Mouse (Mus musculus) heart, embryonic 12.5 days (tissue): ENCODE measurements around the gene Psap. TPM values are rescaled to one million over a fixed set of nuclear protein-coding genes. Genes with fewer than 3 reads are reported as not detected.

Source experiments
- ATAC-seq: fragments of 200-750 bp; cut with Nextera tagmentation; 2 replicates; pipeline ENCODE4 v1.8.0; 2017; ENCODE audit warnings: moderate TSS enrichment, moderate library complexity; ENCODE audit not compliant: insufficient number of reproducible peaks, low FRiP score
- H3K27ac ChIP-seq: fragments of 300-500 bp; sonication (generic); 2 replicates; pipeline ENCODE4 v1.5.1; 2016; ENCODE audit warnings: mild to moderate bottlenecking, moderate library complexity; ENCODE audit not compliant: poor library complexity, severe bottlenecking
- H3K27me3 ChIP-seq: fragments of 300-500 bp; sonication (generic); replicated peaks from 2 replicates; pipeline ENCODE4 v1.6.1; 2016; ENCODE audit warnings: mild to moderate bottlenecking, moderate library complexity
- H3K36me3 ChIP-seq: fragments of 300-500 bp; sonication (generic); 2 replicates; pipeline ENCODE4 v1.6.1; 2016; ENCODE audit warnings: mild to moderate bottlenecking, moderate library complexity
- H3K4me1 ChIP-seq: fragments of 300-500 bp; sonication (generic); replicated peaks from 2 replicates; pipeline ENCODE4 v1.6.1; 2016; ENCODE audit warnings: mild to moderate bottlenecking
- H3K4me2 ChIP-seq: fragments of 300-500 bp; sonication (generic); 2 replicates; pipeline ENCODE4 v1.6.1; 2016; ENCODE audit warnings: mild to moderate bottlenecking, moderate library complexity
- H3K4me3 ChIP-seq: fragments of 300-500 bp; sonication (generic); 2 replicates; pipeline ENCODE4 v1.5.1; 2016; ENCODE audit warnings: mild to moderate bottlenecking
- H3K9ac ChIP-seq: fragments of 300-500 bp; sonication (generic); 2 replicates; pipeline ENCODE4 v1.6.1; 2016; ENCODE audit warnings: mild to moderate bottlenecking, moderate library complexity
- H3K9me3 ChIP-seq: fragments of 300-500 bp; sonication (generic); replicated peaks from 2 replicates; pipeline ENCODE4 v1.6.1; 2016; ENCODE audit warnings: mild to moderate bottlenecking, moderate library complexity
- WGBS: fragments of 180-500 bp; shearing (Covaris S2); methylation state at CpG from one replicate; pipeline ENCODE4 v1.1.7; 2016; 5-methylcytosine and 5-hydroxymethylcytosine counted together
- polyA plus RNA-seq: library from polyadenylated mRNA; unstranded; fragments of >200 nt; fragmentation: Nextera tagmentation; extraction: Ambion mirVana; gene quantifications from 2 replicates; pipeline ENCODE4 v1.2.1, GENCODE M21; 2016

Psap gene
- polyA plus RNA-seq, 1 experiment from 2014 or later, result 95.6 TPM

DNA sequence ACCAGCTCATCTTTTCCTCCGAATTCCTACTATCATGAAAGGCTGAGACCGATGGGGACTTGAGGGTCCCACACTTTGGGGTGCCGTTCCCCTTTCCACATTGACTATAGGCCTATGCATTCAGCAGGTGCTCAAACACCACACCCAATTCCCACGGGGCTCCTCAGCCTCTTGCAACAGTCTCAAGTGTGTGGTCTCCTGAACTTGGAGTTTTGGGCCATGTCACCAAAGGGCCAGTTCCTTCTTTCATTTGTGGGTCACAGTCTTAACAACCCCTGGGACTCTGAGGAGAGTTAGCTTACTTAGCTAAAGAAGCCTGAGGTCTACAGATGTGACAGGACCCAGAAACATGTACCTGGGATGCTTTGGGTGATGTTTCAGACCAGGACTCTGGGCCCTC lies 38.7 kb downstream of the Psap start:
- Histone ChIP-seq H3K4me1 (no peaks in the 10 kb centered on the region), H3K4me2 (no peak overlapping the region)
- ATAC-seq, result no peak

DNA sequence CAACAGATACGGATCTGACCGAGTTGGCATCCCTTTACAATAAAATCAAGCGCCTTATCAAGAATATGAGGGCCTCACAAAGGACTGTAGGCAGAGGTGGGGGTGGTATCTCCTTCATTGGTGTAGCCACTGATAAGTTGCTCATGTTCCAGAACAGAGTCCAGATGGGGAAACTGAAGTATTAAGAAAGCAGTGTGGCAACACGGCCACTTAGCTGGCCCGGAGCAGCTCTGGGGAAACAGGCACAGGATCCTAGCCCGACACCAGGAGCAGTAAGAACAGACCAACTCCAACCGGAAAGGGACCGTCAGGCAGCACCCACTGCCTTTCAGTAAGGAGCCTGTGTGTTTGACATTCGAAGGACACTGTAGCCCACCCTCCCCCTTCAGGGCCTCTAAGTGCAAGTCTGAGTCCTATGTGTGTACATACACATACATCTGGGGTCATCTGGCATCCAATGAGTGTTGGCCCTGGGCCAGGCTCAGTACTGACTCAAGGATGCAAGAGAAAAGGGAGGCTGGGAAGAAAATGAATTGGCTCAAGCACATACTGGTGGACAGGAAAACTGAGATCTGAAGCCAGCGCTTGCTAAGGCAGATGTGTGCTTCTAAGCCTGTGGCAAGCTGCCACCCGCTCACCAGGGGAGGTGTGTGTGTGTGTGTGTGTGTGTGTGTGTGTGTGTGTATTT lies 51.7 kb downstream of the Psap start:
- no peak overlapping the region for H3K27ac ChIP-seq
- no peak overlapping the region for H3K4me3 ChIP-seq
- 53% methylated on average over 11 of the region's 11 CpGs for WGBS
- H3K4me1 ChIP-seq, result peaks cover 16% of the 10 kb centered on the region
- no peaks in the 10 kb centered on the region; the same call in 1 of the 2 replicates for H3K27me3 ChIP-seq
- no peaks in the 10 kb centered on the region for H3K36me3 ChIP-seq
- no peak overlapping the region for H3K9ac ChIP-seq
- no peak overlapping the region for H3K4me2 ChIP-seq
- no peaks in the 10 kb centered on the region; the same call in 1 of the 2 replicates for H3K9me3 ChIP-seq
- ATAC-seq, result 0 out of 2 replicates have a peak, but pooled peaks have one; percentile 27

More for the DNA sequence above, 38.7 kb downstream of the Psap start:
- no peak overlapping the region for H3K27ac ChIP-seq
- no peak overlapping the region for H3K4me3 ChIP-seq
- no peak overlapping the region for H3K9ac ChIP-seq
- H3K27me3 ChIP-seq, result no peaks in the 10 kb centered on the region
- no peaks in the 10 kb centered on the region for H3K9me3 ChIP-seq
- no peaks in the 10 kb centered on the region for H3K36me3 ChIP-seq
- 88% methylated on average over 4 of the region's 4 CpGs for WGBS

DNA sequence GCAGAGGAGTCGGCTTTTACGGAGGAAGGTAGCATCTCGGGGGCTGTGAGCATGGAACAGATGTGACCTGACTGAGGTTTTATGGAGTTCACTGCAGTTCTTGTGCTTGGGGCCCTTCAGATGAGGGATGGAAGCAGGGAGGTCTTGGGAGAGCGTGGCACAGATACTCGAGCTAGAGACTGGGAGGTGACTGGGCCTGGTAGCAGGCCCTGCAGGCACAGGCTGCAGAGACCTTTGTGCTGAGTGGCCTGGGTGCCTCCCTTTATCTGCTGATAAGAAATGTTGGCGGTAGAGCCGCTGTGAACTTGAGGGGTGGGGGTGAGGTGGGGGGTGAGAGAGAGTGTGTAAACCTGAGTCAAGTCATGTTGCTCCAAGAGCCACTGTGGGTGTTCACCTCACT lies 57.2 kb downstream of the Psap start:
- Histone ChIP-seq H3K4me2 (no peak overlapping the region), H3K9me3 (no peaks in the 10 kb centered on the region; the same call in 1 of the 2 replicates), H3K4me3 (no peak overlapping the region), H3K4me1 (peaks cover 15% of the 10 kb centered on the region), H3K9ac (no peak overlapping the region), H3K36me3 (no peaks in the 10 kb centered on the region), H3K27ac (no peak overlapping the region), H3K27me3 (no peaks in the 10 kb centered on the region; the same call in 1 of the 2 replicates)
- no peak for ATAC-seq
- 40% methylated on average over 7 of the region's 7 CpGs for WGBS

DNA sequence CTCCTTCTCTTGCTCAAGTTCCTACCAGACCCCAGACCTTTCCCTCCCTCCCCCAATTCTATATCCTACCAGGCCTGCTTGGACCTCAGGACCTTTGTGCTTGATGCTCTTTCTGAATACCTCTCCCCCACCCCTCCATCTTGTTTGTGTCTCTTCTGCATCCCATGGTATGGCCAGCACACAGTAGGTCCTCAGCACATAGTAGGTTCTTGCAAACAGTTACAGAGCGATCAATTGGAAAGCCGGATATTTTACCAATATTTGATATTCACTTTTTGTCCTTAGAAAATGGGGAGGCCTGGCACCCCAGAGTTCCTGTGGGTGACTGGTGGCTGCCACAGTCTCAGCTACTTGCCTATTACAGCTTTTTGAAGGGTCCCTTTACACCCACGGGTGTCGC lies 57.6 kb downstream of the Psap start:
- no peak for ATAC-seq
- 90% methylated on average over 4 of the region's 4 CpGs for WGBS

DNA sequence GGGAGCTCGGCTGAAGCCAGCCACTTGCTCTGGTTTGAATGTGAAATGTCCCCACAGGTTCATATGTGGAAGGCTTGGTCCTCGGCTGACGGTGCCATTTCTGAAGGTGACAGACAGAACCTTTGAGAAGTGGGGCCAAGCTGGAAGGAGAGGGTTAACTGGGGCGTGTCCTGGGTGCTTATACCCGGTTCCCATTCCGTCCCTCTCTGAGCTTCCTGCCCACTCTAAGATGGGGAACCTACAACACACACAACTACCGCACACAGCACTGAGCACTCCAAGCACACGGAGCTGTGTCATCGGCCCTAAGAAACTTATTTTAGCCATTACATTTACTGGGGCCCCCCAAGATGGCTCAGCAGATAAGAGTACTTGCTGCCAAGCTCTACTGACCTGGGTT lies 64.1 kb downstream of the Psap start:
- Histone ChIP-seq H3K4me1 (peaks cover 14% of the 10 kb centered on the region), H3K4me2 (no peak overlapping the region), H3K27me3 (0 out of 2 replicates have a peak, but pooled peaks cover 5% of the 10 kb centered on the region), H3K9me3 (no peaks in the 10 kb centered on the region), H3K27ac (no peak overlapping the region), H3K9ac (no peak overlapping the region), H3K36me3 (no peaks in the 10 kb centered on the region), H3K4me3 (no peak overlapping the region)
- ATAC-seq, result no peak
- 65% methylated on average over 9 of the region's 9 CpGs for WGBS

More for the DNA sequence above, 57.6 kb downstream of the Psap start:
- no peak overlapping the region for H3K9ac ChIP-seq
- H3K27me3 ChIP-seq, result no peaks in the 10 kb centered on the region; the same call in 1 of the 2 replicates
- H3K9me3 ChIP-seq, result no peaks in the 10 kb centered on the region; the same call in 1 of the 2 replicates
- H3K36me3 ChIP-seq, result no peaks in the 10 kb centered on the region
- H3K4me2 ChIP-seq, result no peak overlapping the region
- H3K27ac ChIP-seq, result no peak overlapping the region
- H3K4me1 ChIP-seq, result peaks cover 11% of the 10 kb centered on the region
- no peak overlapping the region for H3K4me3 ChIP-seq

DNA sequence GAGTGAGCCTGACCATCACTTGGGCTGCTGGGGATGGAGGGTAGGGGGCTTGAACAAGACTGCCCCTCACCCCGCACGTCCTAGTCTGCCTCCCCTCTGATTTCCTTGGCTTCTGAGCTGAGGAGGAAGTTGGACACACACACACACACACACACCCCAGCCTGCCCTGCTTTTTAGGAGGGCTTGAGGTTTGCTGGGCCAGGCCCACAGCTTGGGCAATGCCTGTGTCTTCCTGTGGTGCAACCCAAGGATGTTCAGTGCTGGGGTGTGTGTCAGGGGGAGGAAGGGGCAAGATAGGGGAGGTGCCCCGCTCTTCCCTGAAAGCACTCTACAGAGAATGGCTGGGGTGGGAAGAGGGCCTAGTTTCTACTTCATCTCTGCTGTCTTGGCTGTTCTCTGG lies 66.7 kb downstream of the Psap start:
- ATAC-seq, result no peak
- Histone ChIP-seq H3K4me1 (peaks cover 39% of the 10 kb centered on the region), H3K9ac (no peak overlapping the region), H3K4me2 (no peak overlapping the region), H3K36me3 (no peaks in the 10 kb centered on the region), H3K27ac (0 out of 2 replicates have a peak overlapping the region, but pooled peaks have one; percentile 8), H3K4me3 (no peak overlapping the region), H3K9me3 (no peaks in the 10 kb centered on the region), H3K27me3 (0 out of 2 replicates have a peak, but pooled peaks cover 15% of the 10 kb centered on the region)
- 61% methylated on average over 3 of the region's 3 CpGs for WGBS

DNA sequence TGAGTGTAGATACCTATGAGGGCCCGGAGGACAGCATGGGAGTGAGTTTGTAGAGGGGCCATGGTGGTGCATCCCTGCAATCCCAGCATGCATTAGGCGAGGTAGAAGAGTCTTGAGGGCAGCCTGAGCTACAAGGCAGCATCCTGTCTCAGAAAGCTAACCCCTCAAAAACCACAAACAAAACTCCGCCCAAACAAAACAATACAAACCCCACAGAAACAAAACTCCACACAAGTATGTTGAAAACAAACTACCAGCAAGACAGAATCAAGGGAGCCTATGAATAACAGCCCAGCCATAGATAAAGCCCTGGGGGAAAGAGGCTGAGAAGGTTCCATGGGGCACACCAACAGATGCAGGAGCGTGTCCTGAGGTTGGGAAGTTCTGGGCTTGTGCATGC lies 68.6 kb downstream of the Psap start:
- Histone ChIP-seq H3K9ac (no peak overlapping the region), H3K27me3 (0 out of 2 replicates have a peak, but pooled peaks cover 15% of the 10 kb centered on the region), H3K27ac (no peak overlapping the region), H3K4me1 (peaks cover 50% of the 10 kb centered on the region), H3K9me3 (no peaks in the 10 kb centered on the region), H3K4me2 (peak overlapping the region; percentile 66), H3K36me3 (no peaks in the 10 kb centered on the region), H3K4me3 (0 out of 2 replicates have a peak overlapping the region, but pooled peaks have one; percentile 38)
- no peak for ATAC-seq
- WGBS, result 79% methylated on average over 4 of the region's 4 CpGs

DNA sequence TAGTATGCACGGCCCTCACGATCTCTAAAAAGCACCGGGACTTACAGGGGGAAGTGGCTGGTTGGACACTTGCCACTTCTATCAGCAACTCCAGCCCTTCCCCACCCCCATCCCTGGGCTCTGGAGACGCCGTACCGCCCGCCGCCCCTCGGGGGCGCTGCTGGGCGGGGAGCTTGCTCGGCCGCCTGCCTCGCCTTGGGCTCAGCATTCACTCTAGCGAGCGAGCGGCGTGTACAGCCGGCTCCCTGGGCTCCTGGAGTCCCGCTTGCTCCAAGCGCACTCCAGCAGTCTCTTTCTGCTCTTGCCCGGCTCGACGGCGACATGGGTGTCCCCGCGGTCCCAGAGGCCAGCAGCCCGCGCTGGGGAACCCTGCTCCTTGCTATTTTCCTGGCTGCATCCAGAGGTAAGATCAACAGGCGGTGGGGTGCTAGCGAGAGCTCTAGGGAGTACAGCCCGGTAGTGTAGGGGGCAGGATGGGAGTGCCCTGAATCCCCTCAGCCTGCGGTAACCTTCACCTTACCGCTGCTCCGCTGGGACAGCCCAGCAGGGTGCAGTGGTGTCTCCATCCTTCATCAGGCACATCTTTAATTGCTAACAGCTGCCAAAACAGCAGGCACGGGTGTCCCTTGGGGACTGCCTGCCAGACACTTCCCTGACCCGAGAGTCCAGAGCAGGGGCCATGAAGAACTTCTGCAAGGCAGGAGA lies 69.4 kb downstream of the Psap start, which contains the start of gene Vsir:
Gene Vsir (plus strand): TSS at position 151 of the 705 bp plus-strand sequence.
- 0 out of 2 replicates have a peak, but pooled peaks cover 15% of the 10 kb centered on the region for H3K27me3 ChIP-seq
- WGBS, result under 1% methylated on average over 37 of the region's 37 CpGs
- peaks cover 58% of the 10 kb centered on the region for H3K4me1 ChIP-seq
- H3K9me3 ChIP-seq, result no peaks in the 10 kb centered on the region
- H3K36me3 ChIP-seq, result no peaks in the 10 kb centered on the region
- no peak within 1 kb of the TSS for H3K27ac ChIP-seq
- ATAC-seq, result peak; percentile 56
- peak within 1 kb of the TSS; percentile 38 for H3K4me3 ChIP-seq
- H3K4me2 ChIP-seq, result peak within 1 kb of the TSS; percentile 66
- H3K9ac ChIP-seq, result peak within 1 kb of the TSS; percentile 35; the same call in 1 of the 2 replicates

DNA sequence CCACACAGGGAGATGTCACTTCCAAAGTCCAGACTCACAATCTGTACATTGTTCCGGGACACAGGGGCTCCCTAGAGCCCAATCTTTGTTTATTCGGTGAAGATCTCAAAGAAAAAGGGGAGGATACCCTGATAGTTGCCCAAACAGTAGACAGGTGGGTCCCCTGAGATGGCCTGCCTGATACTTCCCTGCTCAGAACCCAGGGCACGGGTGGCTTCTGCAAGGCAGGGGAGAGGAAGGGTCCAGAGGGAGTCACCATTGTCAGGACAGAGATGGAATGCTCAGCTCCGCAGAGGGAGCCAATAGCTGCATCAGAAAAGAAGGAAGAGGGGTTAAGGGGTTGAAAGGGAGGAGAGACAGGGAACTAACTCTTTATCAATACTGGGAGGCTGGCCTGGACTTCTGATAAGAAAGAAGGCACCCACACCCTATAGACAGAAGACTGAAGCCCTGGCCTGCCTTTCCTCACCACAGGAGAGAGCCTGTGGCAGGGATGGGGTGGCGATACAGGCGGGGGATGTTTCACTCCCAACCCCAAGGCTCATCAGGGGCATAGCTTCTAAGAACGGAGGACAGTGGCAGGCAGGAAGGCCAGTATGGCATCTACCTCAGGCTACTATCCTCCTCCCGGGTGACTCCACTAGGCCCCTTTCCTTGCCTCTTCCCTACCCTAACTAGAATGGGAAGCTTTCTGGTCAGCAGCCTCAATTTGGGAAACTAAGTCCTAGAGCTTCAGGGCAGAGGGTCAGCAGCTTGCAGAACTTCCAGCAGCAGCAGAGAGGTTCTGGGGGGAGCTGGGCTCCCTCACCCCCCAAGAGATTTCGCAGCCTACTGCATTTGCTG lies 70.6 kb downstream of the Psap start:
- H3K36me3 ChIP-seq, result no peaks in the 10 kb centered on the region
- ATAC-seq, result no peak
- peak overlapping the region; percentile 38; the same call in 1 of the 2 replicates for H3K4me3 ChIP-seq
- H3K9me3 ChIP-seq, result no peaks in the 10 kb centered on the region
- 29% methylated on average over 9 of the region's 9 CpGs for WGBS
- peak overlapping the region; percentile 66 for H3K4me2 ChIP-seq
- H3K27me3 ChIP-seq, result 0 out of 2 replicates have a peak, but pooled peaks cover 15% of the 10 kb centered on the region
- H3K9ac ChIP-seq, result no peak overlapping the region
- no peak overlapping the region for H3K27ac ChIP-seq
- peaks cover 69% of the 10 kb centered on the region for H3K4me1 ChIP-seq

DNA sequence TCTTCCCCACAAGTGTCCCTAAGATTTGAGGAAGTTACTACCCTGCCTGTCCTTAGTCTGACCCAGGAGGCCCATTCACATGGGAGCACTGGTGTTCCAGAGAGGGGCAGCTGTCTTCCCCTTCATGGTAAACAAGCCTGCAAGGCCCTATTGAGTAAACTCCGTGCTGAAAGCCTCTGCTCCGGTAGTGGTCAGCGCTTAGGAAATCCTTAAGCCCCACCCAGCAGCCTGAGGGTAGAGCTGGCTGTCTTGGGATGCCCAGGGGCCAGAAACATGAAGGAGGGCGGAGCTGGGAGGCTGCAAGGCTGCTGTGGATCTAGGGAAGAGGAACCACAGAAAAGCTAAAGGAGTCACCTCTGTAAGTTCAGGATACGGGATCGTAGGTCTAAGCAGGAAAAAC lies 71.6 kb downstream of the Psap start:
- WGBS, result 39% methylated on average over 6 of the region's 6 CpGs
- no peak for ATAC-seq
- H3K4me3 ChIP-seq, result no peak overlapping the region
- H3K36me3 ChIP-seq, result no peaks in the 10 kb centered on the region
- no peaks in the 10 kb centered on the region for H3K9me3 ChIP-seq
- 0 out of 2 replicates have a peak, but pooled peaks cover 15% of the 10 kb centered on the region for H3K27me3 ChIP-seq
- H3K27ac ChIP-seq, result no peak overlapping the region
- no peak overlapping the region for H3K9ac ChIP-seq
- no peak overlapping the region for H3K4me2 ChIP-seq
- H3K4me1 ChIP-seq, result peaks cover 67% of the 10 kb centered on the region
